Mouse (Mus musculus) embryonic facial prominence, embryonic 11.5 days (tissue): ENCODE data around the gene Ddc. TPM values are rescaled to one million over a fixed set of nuclear protein-coding genes. Genes with fewer than 3 reads are reported as not detected.
A peak's percentile ranks its signal among the peaks of the same experiment; 100 is the strongest.

Experiments
- ATAC-seq: fragments of 200-750 bp; cut with Nextera tagmentation; replicated peaks from 2 replicates; pipeline ENCODE4 v1.8.0; 2017; ENCODE audit warnings: low read depth; ENCODE audit not compliant: insufficient number of reproducible peaks, low FRiP score, low TSS enrichment
- DNase-seq: peaks from one replicate; pipeline ENCODE4 v3.0.0-alpha.2; 2015; ENCODE audit warnings: low spot score
- H3K27ac ChIP-seq: fragments of 300-500 bp; sonication (generic); replicated peaks from 2 replicates; pipeline ENCODE4 v1.5.1; 2014; ENCODE audit warnings: mild to moderate bottlenecking, low read depth, low read length, control low read depth
- H3K27me3 ChIP-seq: fragments of 300-500 bp; sonication (generic); 2 replicates; pipeline ENCODE4 v1.6.1; 2014; ENCODE audit warnings: mild to moderate bottlenecking, low read length, moderate library complexity, mixed read lengths; ENCODE audit not compliant: control insufficient read depth, insufficient read depth
- H3K36me3 ChIP-seq: fragments of 300-500 bp; sonication (generic); replicated peaks from 2 replicates; pipeline ENCODE4 v1.6.1; 2014; ENCODE audit warnings: low read depth, mild to moderate bottlenecking, low read length, moderate library complexity, mixed read lengths; ENCODE audit not compliant: control insufficient read depth, insufficient read depth
- H3K4me1 ChIP-seq: fragments of 300-500 bp; sonication (generic); 2 replicates; pipeline ENCODE4 v1.6.1; 2014; ENCODE audit warnings: low read length, mixed read lengths; ENCODE audit not compliant: control insufficient read depth, insufficient read depth
- H3K4me2 ChIP-seq: fragments of 300-500 bp; sonication (generic); 2 replicates; pipeline ENCODE4 v1.6.1; 2014; ENCODE audit warnings: low read depth, mild to moderate bottlenecking, control low read depth, low read length, moderate library complexity
- H3K4me3 ChIP-seq: fragments of 300-500 bp; sonication (generic); 2 replicates; pipeline ENCODE4 v1.5.1; 2014; ENCODE audit warnings: low read depth, low read length, control low read depth
- H3K9ac ChIP-seq: fragments of 300-500 bp; sonication (generic); replicated peaks from 2 replicates; pipeline ENCODE4 v1.6.1; 2014; ENCODE audit warnings: mild to moderate bottlenecking, control low read depth, low read length
- H3K9me3 ChIP-seq: fragments of 300-500 bp; sonication (generic); replicated peaks from 2 replicates; pipeline ENCODE4 v1.6.1; 2016; ENCODE audit warnings: mild to moderate bottlenecking, low read length, inconsistent platforms, mixed read lengths; ENCODE audit not compliant: control insufficient read depth
- WGBS: fragments of 180-500 bp; shearing (Covaris S2); extraction: QIAGEN DNeasy Blood & Tissue Kit; methylation state at CpG from one replicate; pipeline ENCODE4 v1.1.7; 2014; 5-methylcytosine and 5-hydroxymethylcytosine counted together
- polyA plus RNA-seq: library from polyadenylated mRNA; unstranded; fragments of >200 nt; fragmentation: Nextera tagmentation; extraction: Ambion mirVana; gene quantifications from 2 replicates; pipeline ENCODE4 v1.2.1, GENCODE M21; 2014

Ddc gene
- polyA plus RNA-seq, 1 experiment from 2014 or later: 10.4 TPM

DNA sequence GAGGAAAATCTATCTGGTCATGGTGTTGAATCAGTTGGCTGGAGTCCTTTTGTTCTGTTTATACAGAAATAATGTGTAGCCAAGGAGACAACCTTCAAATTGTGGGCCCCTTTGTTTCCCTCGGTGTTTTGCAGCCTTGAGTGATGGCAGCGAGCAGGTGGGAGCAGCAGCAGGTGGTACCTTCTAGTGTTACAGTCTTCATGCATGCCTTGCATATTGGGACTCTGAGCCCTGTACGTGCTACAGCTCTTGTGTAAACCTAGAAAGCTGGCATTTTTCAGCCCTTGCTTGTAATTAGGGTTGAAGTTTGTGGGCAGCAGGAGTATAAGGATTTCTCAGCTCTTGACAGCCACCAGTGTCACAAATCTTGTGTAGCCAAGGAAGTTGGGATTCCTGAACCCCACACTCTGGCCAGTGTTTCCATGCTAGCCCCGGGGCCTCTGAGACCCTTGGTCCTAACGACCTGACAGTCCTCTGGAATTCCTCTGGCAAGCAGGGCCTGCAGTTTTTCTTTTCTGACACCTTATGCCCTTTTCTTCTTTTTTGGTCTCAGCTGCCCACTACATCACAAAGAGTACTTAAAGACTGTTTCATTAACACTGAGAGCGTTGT is 42.8 kb downstream of the Ddc start:
- ATAC-seq: peak; percentile 66; the same call in 1 of the 2 replicates
- H3K9ac ChIP-seq: no peak overlapping the region
- WGBS: 28% methylated on average over 6 of the region's 6 CpGs
- no peaks in the 10 kb centered on the region for H3K36me3 ChIP-seq
- H3K27me3 ChIP-seq: no peaks in the 10 kb centered on the region
- H3K9me3 ChIP-seq: no peaks in the 10 kb centered on the region
- DNase-seq: peak; percentile 75
- 0 out of 2 replicates have a peak overlapping the region, but pooled peaks have one; percentile 15 for H3K27ac ChIP-seq
- 0 out of 2 replicates have a peak, but pooled peaks cover 2% of the 10 kb centered on the region for H3K4me1 ChIP-seq
- no peak overlapping the region for H3K4me2 ChIP-seq
- no peak overlapping the region for H3K4me3 ChIP-seq

DNA sequence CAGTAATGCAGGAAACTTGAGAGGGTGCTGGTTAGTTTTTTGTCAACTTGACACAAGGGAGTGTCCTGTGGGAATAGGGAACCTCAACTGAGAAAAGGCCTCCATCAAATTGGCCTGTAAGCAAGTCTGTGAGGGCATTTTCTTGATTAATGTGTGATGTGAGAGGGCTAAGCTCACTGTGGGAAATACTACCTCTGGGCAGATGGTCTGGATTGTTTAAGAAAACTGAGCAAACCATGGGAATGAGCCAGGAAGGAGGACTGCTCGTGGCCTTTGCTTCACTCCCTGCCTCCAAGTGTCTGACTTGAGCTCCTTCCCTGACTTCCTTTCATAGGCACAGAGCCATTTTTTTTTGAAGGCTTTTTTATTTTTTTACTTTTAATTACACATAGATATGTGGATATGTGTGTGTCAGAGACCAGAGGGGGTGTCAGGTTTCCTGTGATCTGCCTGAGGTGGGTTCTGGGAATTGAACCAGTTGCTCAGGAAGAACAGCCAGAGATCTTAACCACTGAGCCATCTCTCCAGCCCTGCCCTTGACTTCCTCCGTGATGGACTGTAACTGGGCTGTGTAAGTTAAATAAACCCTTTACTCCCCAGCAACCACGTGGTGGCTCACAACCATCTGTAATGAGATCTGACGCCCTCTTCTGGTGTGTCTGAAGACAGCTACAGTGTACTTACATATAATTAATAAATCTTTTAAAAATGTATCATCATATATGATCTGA is 44.0 kb downstream of the Ddc start:
- ATAC-seq: peak; percentile 53
- Histone ChIP-seq H3K27me3 (no peaks in the 10 kb centered on the region), H3K9me3 (no peaks in the 10 kb centered on the region), H3K4me3 (no peak overlapping the region), H3K9ac (no peak overlapping the region), H3K4me2 (no peak overlapping the region), H3K4me1 (0 out of 2 replicates have a peak, but pooled peaks cover 2% of the 10 kb centered on the region), H3K36me3 (no peaks in the 10 kb centered on the region), H3K27ac (peak overlapping the region; percentile 16)
- DNase-seq: peak; percentile 65
- 36% methylated on average over 4 of the region's 4 CpGs for WGBS

DNA sequence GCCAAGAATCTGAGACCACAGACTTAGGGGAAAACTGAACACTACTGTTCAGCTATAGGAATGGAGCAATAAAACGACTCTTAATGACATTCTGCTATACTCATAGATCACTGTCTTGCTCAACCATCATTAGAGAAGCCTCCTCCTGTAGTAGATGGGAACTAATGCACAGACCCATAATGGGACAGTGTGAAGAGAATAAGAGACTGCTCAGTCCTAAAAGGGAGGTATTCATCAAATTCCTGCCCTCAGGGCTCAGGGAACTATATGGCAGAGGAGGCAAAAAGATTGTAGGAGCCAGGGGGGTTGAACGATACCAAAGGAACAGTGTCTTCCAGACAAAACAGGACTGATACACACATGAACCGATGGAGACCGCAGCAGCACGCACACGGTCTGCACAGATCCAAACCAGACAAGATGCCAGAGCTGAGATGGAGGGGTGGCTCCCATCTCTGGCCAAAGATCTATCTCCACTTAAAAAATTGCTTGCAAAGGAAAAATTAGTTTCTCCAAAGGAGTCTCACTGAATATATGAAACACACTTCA is 45.9 kb downstream of the Ddc start:
- Histone ChIP-seq H3K4me1 (0 out of 2 replicates have a peak, but pooled peaks cover 2% of the 10 kb centered on the region), H3K36me3 (no peaks in the 10 kb centered on the region), H3K4me2 (no peak overlapping the region), H3K27ac (no peak overlapping the region; the same call in 1 of the 2 replicates), H3K27me3 (no peaks in the 10 kb centered on the region), H3K9me3 (no peaks in the 10 kb centered on the region), H3K4me3 (no peak overlapping the region), H3K9ac (no peak overlapping the region)
- DNase-seq: no peak
- ATAC-seq: no peak
- 62% methylated on average over 6 of the region's 6 CpGs for WGBS

DNA sequence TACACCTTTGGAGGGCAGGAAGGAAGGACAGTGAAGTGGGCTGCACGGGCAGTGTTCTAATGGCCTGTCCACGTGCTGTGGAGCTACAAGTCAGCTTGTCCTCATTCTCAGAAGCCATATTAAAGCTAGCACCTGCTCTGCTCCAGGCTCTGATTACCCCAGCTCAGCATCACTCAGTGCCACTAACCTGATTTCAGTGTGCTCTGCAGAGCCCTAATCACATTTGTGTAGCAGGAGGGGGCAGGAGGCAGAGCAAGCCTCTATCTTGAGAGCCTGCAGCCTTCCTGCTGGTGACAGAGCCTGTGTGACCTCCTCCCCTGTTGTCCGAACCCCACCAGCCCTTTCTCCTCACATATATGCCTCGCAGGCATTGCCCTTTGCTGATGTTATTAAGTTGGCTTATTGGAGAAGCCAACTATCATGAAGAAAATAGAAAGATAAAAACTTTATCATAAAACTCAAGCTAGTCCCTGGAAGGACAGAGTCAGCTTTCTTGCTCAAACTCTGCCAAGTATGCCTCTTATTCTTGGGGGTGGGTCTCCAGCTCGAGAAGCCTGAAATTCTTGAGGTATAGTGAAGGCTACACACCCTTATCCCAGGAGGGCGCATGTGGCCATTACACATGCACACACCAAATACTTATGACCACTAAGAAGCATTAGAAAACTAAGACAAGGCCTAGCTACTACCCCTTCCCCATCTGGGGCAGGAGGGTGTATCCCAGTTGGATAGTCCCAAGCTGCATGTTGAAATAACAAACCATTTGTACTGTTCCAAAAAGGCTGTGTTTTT is 47.3 kb downstream of the Ddc start:
- ATAC-seq (no peak), DNase-seq (no peak)
- no peaks in the 10 kb centered on the region for H3K9me3 ChIP-seq
- no peak overlapping the region for H3K4me2 ChIP-seq
- no peak overlapping the region for H3K9ac ChIP-seq
- H3K27me3 ChIP-seq: no peaks in the 10 kb centered on the region
- H3K36me3 ChIP-seq: no peaks in the 10 kb centered on the region
- H3K4me1 ChIP-seq: 0 out of 2 replicates have a peak, but pooled peaks cover 2% of the 10 kb centered on the region
- WGBS: 67% methylated on average over 6 of the region's 6 CpGs
- H3K27ac ChIP-seq: no peak overlapping the region
- no peak overlapping the region for H3K4me3 ChIP-seq

DNA sequence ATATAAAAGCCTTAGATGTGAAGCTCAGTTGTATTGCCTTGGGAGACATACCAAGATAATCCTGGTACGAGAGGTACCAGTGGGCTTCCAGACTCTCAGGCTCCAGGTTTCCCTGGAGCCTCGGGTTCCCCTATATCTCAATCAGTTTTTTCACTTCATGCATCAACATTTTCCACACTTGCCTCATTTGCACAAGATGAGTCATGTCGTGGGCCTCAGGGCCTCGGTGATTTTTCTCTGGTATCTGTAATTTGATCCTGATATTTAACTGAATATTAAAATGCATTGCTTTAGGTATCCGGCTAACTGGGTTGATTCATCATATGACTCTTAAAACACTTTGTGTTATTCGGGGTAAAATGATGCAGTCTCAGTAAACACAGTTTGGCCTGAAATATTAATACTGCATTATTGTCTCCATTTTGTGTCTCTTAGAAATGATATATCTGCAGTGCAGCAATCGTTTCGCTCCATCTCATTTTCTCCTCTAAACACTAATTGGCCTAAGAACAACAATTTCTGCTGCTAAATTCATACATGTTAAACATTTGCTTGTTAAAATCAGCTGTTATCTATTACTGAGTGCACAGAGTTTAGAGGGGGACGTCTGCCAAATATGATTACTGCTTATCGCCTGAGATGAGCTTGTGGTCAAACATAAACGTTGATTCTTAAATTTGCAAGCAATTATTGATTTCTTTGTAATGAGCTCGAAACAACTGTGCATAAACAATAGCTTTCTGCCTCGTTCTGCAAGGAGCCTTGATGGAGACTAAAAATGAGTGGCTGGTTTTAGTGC is 48.2 kb downstream of the Ddc start:
- 55% methylated on average over 13 of the region's 13 CpGs for WGBS
- DNase-seq (no peak), ATAC-seq (no peak)
- 0 out of 2 replicates have a peak, but pooled peaks cover 2% of the 10 kb centered on the region for H3K4me1 ChIP-seq
- H3K27me3 ChIP-seq: no peaks in the 10 kb centered on the region
- no peaks in the 10 kb centered on the region for H3K36me3 ChIP-seq
- no peak overlapping the region for H3K4me2 ChIP-seq
- H3K4me3 ChIP-seq: no peak overlapping the region
- no peak overlapping the region for H3K27ac ChIP-seq
- no peaks in the 10 kb centered on the region for H3K9me3 ChIP-seq
- no peak overlapping the region for H3K9ac ChIP-seq

DNA sequence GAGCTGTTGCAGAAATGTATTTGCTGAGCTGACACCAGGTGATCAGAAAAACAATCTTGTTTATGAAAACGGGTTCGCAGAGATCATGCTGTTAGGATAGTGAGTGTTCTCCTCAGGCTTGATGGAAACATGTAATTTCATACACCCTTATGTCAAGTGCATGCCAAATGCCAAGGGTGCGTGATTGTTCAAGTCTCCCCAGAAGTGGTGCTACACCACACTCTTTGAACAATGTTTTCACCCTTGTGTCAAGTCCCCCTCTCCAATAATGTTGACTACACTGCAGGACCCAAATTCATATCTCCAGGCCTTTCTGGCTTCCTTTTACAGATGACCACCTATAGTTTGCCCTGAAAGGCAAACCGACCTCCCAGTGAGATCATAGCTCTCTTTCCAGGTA is 49.5 kb downstream of the Ddc start:
- no peak for ATAC-seq
- H3K27ac ChIP-seq: no peak overlapping the region
- 94% methylated on average over 4 of the region's 4 CpGs for WGBS
- H3K4me3 ChIP-seq: no peak overlapping the region
- no peaks in the 10 kb centered on the region for H3K9me3 ChIP-seq
- H3K4me1 ChIP-seq: 0 out of 2 replicates have a peak, but pooled peaks cover 2% of the 10 kb centered on the region
- no peak overlapping the region for H3K9ac ChIP-seq
- H3K36me3 ChIP-seq: no peaks in the 10 kb centered on the region
- no peaks in the 10 kb centered on the region; the same call in 1 of the 2 replicates for H3K27me3 ChIP-seq
- no peak for DNase-seq
- no peak overlapping the region for H3K4me2 ChIP-seq

DNA sequence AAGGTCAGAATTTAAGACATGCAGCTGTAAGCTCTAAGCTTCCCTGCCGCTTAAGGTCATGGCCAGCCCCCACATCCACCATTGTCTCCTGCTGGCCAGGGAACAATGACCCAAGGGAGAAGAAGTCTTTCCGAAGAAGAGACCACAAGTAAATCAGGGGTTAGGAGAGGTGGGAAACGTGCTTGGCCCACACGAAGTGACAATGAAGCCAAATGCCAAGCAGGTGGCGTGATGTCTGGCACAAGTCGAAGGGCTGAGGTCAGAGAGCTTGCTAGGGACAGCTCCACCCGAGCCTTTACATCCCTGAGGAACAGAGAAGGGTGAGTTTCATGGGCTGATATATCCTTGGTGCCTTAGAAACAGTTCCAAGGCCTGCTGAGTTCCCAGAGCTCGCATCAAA is 52.9 kb downstream of the Ddc start:
- Histone ChIP-seq H3K4me1 (no peaks in the 10 kb centered on the region), H3K4me2 (no peak overlapping the region), H3K27me3 (no peaks in the 10 kb centered on the region; the same call in 1 of the 2 replicates), H3K4me3 (no peak overlapping the region), H3K9ac (no peak overlapping the region), H3K36me3 (no peaks in the 10 kb centered on the region), H3K9me3 (no peaks in the 10 kb centered on the region), H3K27ac (peak overlapping the region; percentile 7; the same call in 1 of the 2 replicates)
- no peak for ATAC-seq
- DNase-seq: no peak
- 69% methylated on average over 8 of the region's 8 CpGs for WGBS
